Mouse (Mus musculus) CD8-positive naive resting alpha-beta T cell, adult 57 days (primary cell): ENCODE measurements around the gene Olfr1234. TPM values are rescaled to one million over a fixed set of nuclear protein-coding genes. Genes with fewer than 3 reads are reported as not detected.

Experiments
- total RNA-seq: library from RNA; stranded (reverse); gene quantifications from one replicate; pipeline ENCODE4 v1.2.4, GENCODE M21; 2023

Olfr1234 gene
- total RNA-seq, result not detected

DNA sequence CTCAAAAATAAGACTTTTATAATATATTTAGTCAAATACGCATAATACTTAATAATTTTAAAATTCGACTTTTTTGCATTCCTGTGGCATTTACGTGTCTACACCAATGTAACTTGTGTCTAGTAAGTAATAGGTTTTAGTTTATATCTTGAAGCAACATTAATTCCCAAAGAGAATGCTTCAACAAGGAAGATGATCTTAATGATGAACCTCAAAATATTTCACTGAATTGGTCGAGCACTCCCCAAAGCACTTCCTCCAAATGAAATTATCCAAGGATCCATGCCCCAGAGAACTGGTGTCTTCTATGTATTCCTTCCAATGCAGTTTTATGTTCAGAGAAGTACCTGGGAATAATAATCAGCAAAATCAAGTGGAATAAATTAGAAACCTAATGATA lies at the start of gene Olfr1234:
Olfr1234 (minus strand) TSS at position 101 of the 400 bp plus-strand sequence.

GRCm38 (mm10) chr2:89409576-89409975 lies 44.9 kb upstream of the Olfr1234 start, which contains the start of gene Olfr1238:
Gene Olfr1238 (minus strand): TSS chr2:89409676.

GRCm38 (mm10) chr2:89342298-89342697 lies 22.4 kb downstream of the Olfr1234 start, which contains the start of gene Olfr1233:
Gene Olfr1233 (minus strand): TSS chr2:89342398.

DNA sequence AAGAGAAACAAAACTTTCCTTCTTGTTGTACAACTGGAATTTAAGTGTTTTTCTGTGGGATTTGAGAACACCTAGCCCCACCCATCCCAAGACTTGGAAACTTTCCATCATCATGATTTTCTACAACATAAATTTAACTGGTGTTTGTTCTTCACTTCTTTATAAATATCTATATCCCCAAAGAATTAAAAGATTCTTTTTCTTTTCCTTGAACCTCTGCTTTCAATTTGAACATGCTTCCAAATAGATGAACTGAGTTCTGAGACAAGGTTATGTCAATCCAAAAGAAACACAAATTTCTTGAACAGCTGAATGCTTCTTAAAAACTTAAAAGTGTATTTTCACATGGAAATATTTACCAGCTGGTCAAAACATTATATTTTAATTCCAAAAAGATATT lies 35.1 kb downstream of the Olfr1234 start, which contains the start of gene Olfr1232:
Olfr1232 (minus strand) TSS at position 101 of the 400 bp plus-strand sequence.

Other genes with a start within 250 kb of the Olfr1234 start
- not detected for gene Olfr1221, start 247.6 kb downstream of the Olfr1234 start, total RNA-seq
- gene Olfr1222, start 231.8 kb downstream of the Olfr1234 start, total RNA-seq, result not detected
- not detected for gene Olfr1223, start 213.3 kb downstream of the Olfr1234 start, total RNA-seq
- gene Olfr1224-ps1, start 200.8 kb downstream of the Olfr1234 start, total RNA-seq, result not detected
- not detected for gene Olfr1225, start 190.2 kb downstream of the Olfr1234 start, total RNA-seq
- not detected for gene Olfr1226, start 164.8 kb downstream of the Olfr1234 start, total RNA-seq
- not detected for gene Olfr1228, start 110.8 kb downstream of the Olfr1234 start, total RNA-seq
- gene Olfr1229, start 76.9 kb downstream of the Olfr1234 start, total RNA-seq, result not detected
- not detected for gene Olfr1230, start 67.6 kb downstream of the Olfr1234 start, total RNA-seq
- gene Olfr1231, start 57.8 kb downstream of the Olfr1234 start, total RNA-seq, result not detected
- not detected for gene Olfr1232, start 35.2 kb downstream of the Olfr1234 start, total RNA-seq
- gene Olfr1233, start 22.5 kb downstream of the Olfr1234 start, total RNA-seq, result not detected
- not detected for gene Olfr1238, start 44.8 kb upstream of the Olfr1234 start, total RNA-seq
- not detected for gene Olfr1239, start 55.5 kb upstream of the Olfr1234 start, total RNA-seq
- gene Olfr1240, start 78.1 kb upstream of the Olfr1234 start, total RNA-seq, result not detected
- gene Olfr1241, start 122.3 kb upstream of the Olfr1234 start, total RNA-seq, result not detected
- gene Olfr1242, start 133.5 kb upstream of the Olfr1234 start, total RNA-seq, result not detected
- not detected for gene Olfr1243, start 166.6 kb upstream of the Olfr1234 start, total RNA-seq
- not detected for gene Olfr1245, start 213.6 kb upstream of the Olfr1234 start, total RNA-seq
- gene Olfr1246, start 228.3 kb upstream of the Olfr1234 start, total RNA-seq, result not detected
- 0.15 TPM for gene Olfr1247, start 249.3 kb upstream of the Olfr1234 start, total RNA-seq